Mouse (Mus musculus): ENCODE measurements at regions not wholly inside any gene's neighbourhood (a gene's known extent, or its start where the extent isn't known, plus 50 kb on each side); places are given as distances from the start of the nearest gene placed in this dataset.

DNA sequence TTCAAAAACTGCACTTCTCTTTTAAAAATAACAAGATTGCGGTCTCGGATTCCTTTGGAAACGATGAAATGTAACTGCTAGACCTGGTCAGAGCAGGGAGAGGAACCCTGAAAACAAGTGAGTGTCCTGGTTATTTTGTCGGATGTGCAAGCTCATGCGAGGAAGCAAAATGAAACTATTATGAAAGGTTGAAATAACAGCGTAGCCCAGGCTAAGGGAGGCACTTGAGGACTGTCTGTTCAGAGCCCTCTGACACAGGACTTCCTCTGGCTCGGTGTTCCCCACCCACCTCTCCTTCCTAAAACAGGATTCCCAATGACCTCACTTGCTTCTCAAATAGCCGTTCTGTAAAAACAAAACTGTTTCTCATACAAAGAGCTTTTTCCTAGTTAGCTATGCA, 51.3 kb upstream of the S1pr1 start:
- H3K27me3 ChIP-seq (ENCODE audit: control insufficient read depth, insufficient read depth, low read length), result no peaks in the 10 kb centered on the region
- H3K4me3 ChIP-seq (ENCODE audit: control insufficient read depth, insufficient read depth, low read length), result no peak overlapping the region
- no peak for DNase-seq
- H3K4me1 ChIP-seq (replicated peaks; ENCODE audit: control insufficient read depth, insufficient read depth, low read length), result no peaks in the 10 kb centered on the region; the same call in 1 of the 2 replicates
- TF ChIP-seq POLR2A (IDR thresholded peaks at IDR 0.05; ENCODE audit: control insufficient read depth, extremely low read depth, insufficient read depth, low read length, poor library complexity) (no peak), CTCF (IDR thresholded peaks at IDR 0.05; ENCODE audit: borderline replicate concordance, control insufficient read depth, extremely low read depth, insufficient read depth, low read length, poor library complexity) (no peak)
- 35% methylated on average over 8 of the region's 8 CpGs for WGBS
- H3K27ac ChIP-seq (ENCODE audit: control insufficient read depth, insufficient read depth, low read length), result no peak overlapping the region
- no peaks in the 10 kb centered on the region for H3K36me3 ChIP-seq (ENCODE audit: control insufficient read depth, insufficient read depth, low read length)

DNA sequence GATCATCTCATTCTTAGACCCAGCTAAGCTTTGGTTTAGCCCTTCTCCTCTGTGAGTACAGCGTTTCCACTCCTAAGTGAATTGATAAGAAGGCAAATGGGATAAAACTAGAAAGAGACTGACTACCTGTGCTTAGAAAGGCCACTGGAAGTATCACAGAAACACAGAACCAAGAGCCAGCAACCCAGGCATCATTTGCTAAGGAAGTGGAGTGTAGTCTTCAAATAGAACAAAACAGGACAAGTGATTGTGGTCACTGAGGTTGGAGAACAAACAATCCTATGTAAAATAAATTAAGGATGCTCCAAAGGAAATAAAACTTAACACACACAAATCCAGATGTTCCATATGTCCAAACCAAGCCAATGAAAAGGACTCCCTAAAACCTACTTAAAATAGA, 53.4 kb upstream of the S1pr1 start:
- TF ChIP-seq POLR2A (IDR thresholded peaks at IDR 0.05; ENCODE audit: control insufficient read depth, extremely low read depth, insufficient read depth, low read length, poor library complexity), result no peak
- no peak for TF ChIP-seq CTCF (IDR thresholded peaks at IDR 0.05; ENCODE audit: borderline replicate concordance, control insufficient read depth, extremely low read depth, insufficient read depth, low read length, poor library complexity)
- Histone ChIP-seq H3K4me1 (replicated peaks; ENCODE audit: control insufficient read depth, insufficient read depth, low read length) (no peaks in the 10 kb centered on the region; the same call in 1 of the 2 replicates), H3K27ac (ENCODE audit: control insufficient read depth, insufficient read depth, low read length) (no peak overlapping the region), H3K36me3 (ENCODE audit: control insufficient read depth, insufficient read depth, low read length) (no peaks in the 10 kb centered on the region), H3K4me3 (ENCODE audit: control insufficient read depth, insufficient read depth, low read length) (no peak overlapping the region), H3K27me3 (ENCODE audit: control insufficient read depth, insufficient read depth, low read length) (no peaks in the 10 kb centered on the region)
- no peak for DNase-seq
- 96% methylated on average over 1 of the region's 1 CpGs for WGBS

DNA sequence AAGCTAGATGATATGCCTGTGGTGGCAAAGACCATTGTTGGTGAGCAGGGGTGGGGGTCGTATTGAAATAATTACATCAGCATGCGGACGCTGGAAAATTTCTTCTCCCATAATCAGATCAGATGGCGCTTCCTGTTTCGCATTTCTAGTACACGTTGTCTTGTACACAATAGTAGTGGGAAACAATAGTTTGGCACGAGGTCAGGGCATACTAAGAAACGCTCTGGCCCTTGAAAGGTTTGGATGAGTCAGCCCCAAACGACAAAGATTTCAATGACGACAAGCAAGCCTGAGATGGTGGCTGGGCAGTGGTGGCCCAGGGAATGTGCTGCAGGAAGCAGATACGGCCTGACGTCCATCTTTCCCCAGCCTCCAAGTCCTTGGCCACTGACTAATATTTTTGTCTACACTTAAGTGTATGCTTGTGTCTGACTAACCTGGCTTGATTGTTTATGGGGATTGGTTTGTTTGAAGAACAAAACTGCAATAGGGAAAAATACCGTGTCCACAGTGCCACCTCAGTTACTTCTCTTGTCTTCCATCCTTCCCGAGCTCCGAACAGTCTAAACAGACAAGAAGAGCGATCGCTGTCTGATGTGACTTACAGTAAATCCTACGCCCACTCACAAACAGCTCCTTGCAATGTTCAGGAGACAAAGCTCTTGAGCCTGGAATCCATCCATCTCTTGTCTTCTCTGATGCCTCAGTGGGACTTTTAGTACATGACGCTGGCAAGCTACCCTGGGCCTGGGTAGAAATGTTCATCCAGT, 54.1 kb upstream of the S1pr1 start:
- DNase-seq, result no peak
- no peaks in the 10 kb centered on the region for H3K4me1 ChIP-seq (replicated peaks; ENCODE audit: control insufficient read depth, insufficient read depth, low read length)
- H3K36me3 ChIP-seq (ENCODE audit: control insufficient read depth, insufficient read depth, low read length), result no peaks in the 10 kb centered on the region
- TF ChIP-seq CTCF (IDR thresholded peaks at IDR 0.05; ENCODE audit: borderline replicate concordance, control insufficient read depth, extremely low read depth, insufficient read depth, low read length, poor library complexity) (no peak), POLR2A (IDR thresholded peaks at IDR 0.05; ENCODE audit: control insufficient read depth, extremely low read depth, insufficient read depth, low read length, poor library complexity) (no peak)
- H3K4me3 ChIP-seq (ENCODE audit: control insufficient read depth, insufficient read depth, low read length), result no peak overlapping the region
- no peak overlapping the region for H3K27ac ChIP-seq (ENCODE audit: control insufficient read depth, insufficient read depth, low read length)
- H3K27me3 ChIP-seq (ENCODE audit: control insufficient read depth, insufficient read depth, low read length), result no peaks in the 10 kb centered on the region
- WGBS, result 82% methylated on average over 19 of the region's 19 CpGs

DNA sequence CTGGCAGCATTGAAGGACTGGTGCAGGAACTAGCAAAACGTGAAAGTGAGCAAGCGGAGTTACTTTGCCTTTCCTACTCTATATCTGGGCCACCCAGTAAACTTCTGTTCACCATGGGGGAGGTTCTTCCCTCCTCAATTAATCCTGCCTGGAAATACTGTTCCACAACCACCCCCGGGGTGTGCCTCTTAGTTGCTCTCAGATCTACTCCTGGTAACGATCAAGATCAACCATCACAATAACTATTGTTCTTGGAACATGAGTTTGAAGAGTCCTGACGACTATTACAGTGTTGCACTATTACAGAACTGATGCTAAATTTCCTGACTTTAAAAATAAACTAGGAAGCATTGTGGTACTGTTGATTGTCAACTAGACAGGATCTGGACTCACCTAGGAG, 57.8 kb upstream of the S1pr1 start:
- DNase-seq, result no peak
- TF ChIP-seq CTCF (IDR thresholded peaks at IDR 0.05; ENCODE audit: borderline replicate concordance, control insufficient read depth, extremely low read depth, insufficient read depth, low read length, poor library complexity), result no peak
- no peaks in the 10 kb centered on the region for H3K4me1 ChIP-seq (replicated peaks; ENCODE audit: control insufficient read depth, insufficient read depth, low read length)
- H3K36me3 ChIP-seq (ENCODE audit: control insufficient read depth, insufficient read depth, low read length), result no peaks in the 10 kb centered on the region
- WGBS, result 88% methylated on average over 5 of the region's 5 CpGs
- H3K4me3 ChIP-seq (ENCODE audit: control insufficient read depth, insufficient read depth, low read length), result no peak overlapping the region
- H3K27ac ChIP-seq (ENCODE audit: control insufficient read depth, insufficient read depth, low read length), result no peak overlapping the region
- H3K27me3 ChIP-seq (ENCODE audit: control insufficient read depth, insufficient read depth, low read length), result no peaks in the 10 kb centered on the region

DNA sequence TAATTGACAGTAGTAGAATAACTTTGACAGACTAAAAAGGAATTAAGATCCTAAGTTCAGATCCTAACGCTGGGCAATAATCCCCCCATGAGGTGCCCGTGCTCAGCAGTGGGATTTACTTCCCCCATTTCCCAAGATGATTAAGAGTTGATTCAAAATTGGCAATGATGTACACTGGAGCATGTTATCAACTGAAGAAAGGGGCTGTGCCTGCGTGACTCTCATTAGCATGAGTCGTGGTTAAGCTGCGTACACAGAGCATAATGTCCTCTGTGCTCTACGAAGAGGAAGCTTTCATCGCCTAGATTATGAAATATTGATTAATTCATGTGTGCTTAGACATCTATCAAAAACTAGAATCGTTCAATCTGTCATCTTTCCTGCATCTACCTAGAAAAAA, 59.4 kb upstream of the S1pr1 start:
- no peak for TF ChIP-seq POLR2A (IDR thresholded peaks at IDR 0.05; ENCODE audit: control insufficient read depth, extremely low read depth, insufficient read depth, low read length, poor library complexity)
- TF ChIP-seq CTCF (IDR thresholded peaks at IDR 0.05; ENCODE audit: borderline replicate concordance, control insufficient read depth, extremely low read depth, insufficient read depth, low read length, poor library complexity), result no peak
- no peak for DNase-seq
- H3K4me1 ChIP-seq (replicated peaks; ENCODE audit: control insufficient read depth, insufficient read depth, low read length), result no peaks in the 10 kb centered on the region
- WGBS, result 66% methylated on average over 8 of the region's 8 CpGs
- H3K36me3 ChIP-seq (ENCODE audit: control insufficient read depth, insufficient read depth, low read length), result no peaks in the 10 kb centered on the region
- H3K27me3 ChIP-seq (ENCODE audit: control insufficient read depth, insufficient read depth, low read length), result no peaks in the 10 kb centered on the region
- no peak overlapping the region for H3K4me3 ChIP-seq (ENCODE audit: control insufficient read depth, insufficient read depth, low read length)
- H3K27ac ChIP-seq (ENCODE audit: control insufficient read depth, insufficient read depth, low read length), result no peak overlapping the region

DNA sequence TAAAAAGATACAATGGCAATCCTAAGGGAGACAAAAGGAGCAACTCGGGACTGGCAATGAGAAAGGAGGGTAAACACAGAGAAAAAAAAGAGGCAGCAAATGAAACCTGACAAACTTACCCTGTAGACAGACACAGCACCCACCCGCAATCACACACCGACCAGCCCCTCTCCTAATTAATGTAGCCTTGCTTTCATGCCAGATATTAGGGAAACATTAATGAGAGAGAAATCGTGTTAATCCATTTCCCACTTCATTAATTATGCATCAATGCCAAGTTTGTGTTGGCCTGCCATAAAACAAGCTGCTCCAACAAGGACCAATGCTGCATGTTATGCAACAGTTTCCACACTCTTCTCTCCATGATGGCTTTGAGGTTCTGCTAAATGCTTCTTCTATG, 59.9 kb upstream of the S1pr1 start:
- no peak for DNase-seq
- no peak for TF ChIP-seq POLR2A (IDR thresholded peaks at IDR 0.05; ENCODE audit: control insufficient read depth, extremely low read depth, insufficient read depth, low read length, poor library complexity)
- no peak for TF ChIP-seq CTCF (IDR thresholded peaks at IDR 0.05; ENCODE audit: borderline replicate concordance, control insufficient read depth, extremely low read depth, insufficient read depth, low read length, poor library complexity)
- H3K4me3 ChIP-seq (ENCODE audit: control insufficient read depth, insufficient read depth, low read length), result no peak overlapping the region
- WGBS, result 89% methylated on average over 4 of the region's 4 CpGs
- no peaks in the 10 kb centered on the region for H3K27me3 ChIP-seq (ENCODE audit: control insufficient read depth, insufficient read depth, low read length)
- H3K4me1 ChIP-seq (replicated peaks; ENCODE audit: control insufficient read depth, insufficient read depth, low read length), result no peaks in the 10 kb centered on the region
- H3K36me3 ChIP-seq (ENCODE audit: control insufficient read depth, insufficient read depth, low read length), result no peaks in the 10 kb centered on the region
- no peak overlapping the region for H3K27ac ChIP-seq (ENCODE audit: control insufficient read depth, insufficient read depth, low read length)

Data from thymus, adult 2 months (tissue).